Mouse (Mus musculus) 3134 (cell line): ENCODE data around the gene Adamtsl4.
"Not testable (repeated sequence)": the region's sequence is repeated elsewhere in the genome, so short reads cannot be mapped to it uniquely, and the experiment has no call there.

Experiments
- DNase-seq: peaks from one replicate; pipeline ENCODE4 v3.0.0-alpha.2; 2011; ENCODE audit warnings: low spot score; ENCODE audit not compliant: insufficient read length; ENCODE audit errors: extremely low read depth

Gene Adamtsl4

GRCm38 (mm10) chr3:95701085-95701484, 13.4 kb upstream of the Adamtsl4 start:
- DNase-seq: no peak

GRCm38 (mm10) chr3:95700233-95700681, 12.5 kb upstream of the Adamtsl4 start:
- no peak for DNase-seq

GRCm38 (mm10) chr3:95698286-95698685, 10.6 kb upstream of the Adamtsl4 start:
- DNase-seq: no peak

GRCm38 (mm10) chr3:95696360-95696759, 8.6 kb upstream of the Adamtsl4 start:
- DNase-seq: peak; percentile 94

GRCm38 (mm10) chr3:95695796-95696195, 8.1 kb upstream of the Adamtsl4 start:
- no peak for DNase-seq

- no peak for DNase-seq
Observed at GRCm38 (mm10) chr3:95694808-95695703, 7.3 kb upstream of the Adamtsl4 start.

GRCm38 (mm10) chr3:95693821-95694807, 6.4 kb upstream of the Adamtsl4 start:
- DNase-seq: no peak

- DNase-seq: no peak
Observed at GRCm38 (mm10) chr3:95692677-95693076, 5.0 kb upstream of the Adamtsl4 start.

- not testable (repeated sequence) for DNase-seq
Observed at GRCm38 (mm10) chr3:95690552-95690951, 2.8 kb upstream of the Adamtsl4 start.

GRCm38 (mm10) chr3:95689940-95690339, 2.2 kb upstream of the Adamtsl4 start:
- no peak for DNase-seq

GRCm38 (mm10) chr3:95689171-95689915, 1.6 kb upstream of the Adamtsl4 start:
- peak; percentile 50 for DNase-seq

- DNase-seq: no peak
Observed at GRCm38 (mm10) chr3:95687168-95687523, 571 bp downstream of the Adamtsl4 start.

GRCm38 (mm10) chr3:95686492-95687167, 1.1 kb downstream of the Adamtsl4 start:
- no peak for DNase-seq

- no peak for DNase-seq
Observed at GRCm38 (mm10) chr3:95685701-95686100, 2.0 kb downstream of the Adamtsl4 start.

- DNase-seq: no peak
Observed at GRCm38 (mm10) chr3:95685301-95685700, 2.4 kb downstream of the Adamtsl4 start.

- DNase-seq: no peak
Observed at GRCm38 (mm10) chr3:95684846-95685245, 2.9 kb downstream of the Adamtsl4 start.

- no peak for DNase-seq
Observed at GRCm38 (mm10) chr3:95682878-95683277, 4.8 kb downstream of the Adamtsl4 start.

GRCm38 (mm10) chr3:95681365-95681764, 6.4 kb downstream of the Adamtsl4 start:
- DNase-seq: no peak

- no peak for DNase-seq
Observed at GRCm38 (mm10) chr3:95680673-95681072, 7.0 kb downstream of the Adamtsl4 start.

GRCm38 (mm10) chr3:95679551-95679950, 8.2 kb downstream of the Adamtsl4 start:
- no peak for DNase-seq
